Mouse (Mus musculus) erythroblast, embryonic 14.5 days (primary cell): Measurements from ENCODE around the gene Adam29. TPM values are rescaled to one million over a fixed set of nuclear protein-coding genes. Genes with fewer than 3 reads are reported as not detected.

Source experiments
- H3K27me3 ChIP-seq: 2 replicates; pipeline ENCODE4 v1.6.1; 2012; ENCODE audit warnings: inconsistent platforms; ENCODE audit not compliant: control insufficient read depth
- H3K36me3 ChIP-seq: 2 replicates; pipeline ENCODE4 v1.6.1; 2012; ENCODE audit warnings: mild to moderate bottlenecking, inconsistent platforms; ENCODE audit not compliant: control insufficient read depth
- H3K4me1 ChIP-seq: 2 replicates; pipeline ENCODE4 v1.6.1; 2012; ENCODE audit warnings: inconsistent platforms; ENCODE audit not compliant: control insufficient read depth
- H3K4me3 ChIP-seq: replicated peaks from 2 replicates; pipeline ENCODE3; 2012; ENCODE audit warnings: moderate library complexity, mild to moderate bottlenecking, inconsistent platforms
- H3K9me3 ChIP-seq: 2 replicates; pipeline ENCODE4 v1.6.1; 2012; ENCODE audit warnings: low read length, inconsistent platforms, mixed read lengths; ENCODE audit not compliant: control insufficient read depth
- GATA1 ChIP-seq: IDR thresholded peaks from 2 replicates; pipeline ENCODE4 v1.6.1; 2012; ENCODE audit warnings: low read length, inconsistent platforms, mixed read lengths
- TAL1 ChIP-seq: IDR thresholded peaks from 3 replicates; pipeline ENCODE4 v1.6.1; 2012; ENCODE audit warnings: low read length, inconsistent platforms, mixed read lengths
- polyA plus RNA-seq: library from polyadenylated mRNA; stranded (reverse); fragments of >175 nt; gene quantifications from 2 replicates; pipeline ENCODE4 v1.2.3, GENCODE M21; 2012

The Adam29 gene
- 0.01 TPM in 1 of 2 replicates, not detected in the other for polyA plus RNA-seq

- Histone ChIP-seq H3K36me3 (no peaks in the 10 kb centered on the region), H3K9me3 (no peaks in the 10 kb centered on the region), H3K27me3 (no peaks in the 10 kb centered on the region), H3K4me3 (no peak within 1 kb of the TSS), H3K4me1 (no peaks in the 10 kb centered on the region)
- TF ChIP-seq TAL1: no peak
- no peak for TF ChIP-seq GATA1
Measured at GRCm38 (mm10) chr8:55906848-55907247, at the start of gene Adam29. TSS of gene Adam29 (minus strand) at chr8:55906948.

- Histone ChIP-seq H3K4me3 (no peak overlapping the region), H3K27me3 (no peaks in the 10 kb centered on the region), H3K9me3 (no peaks in the 10 kb centered on the region), H3K4me1 (no peaks in the 10 kb centered on the region), H3K36me3 (no peaks in the 10 kb centered on the region)
- no peak for TF ChIP-seq TAL1
- no peak for TF ChIP-seq GATA1
Measured at GRCm38 (mm10) chr8:55940526-55940880, 33.8 kb upstream of the Adam29 start.

- Histone ChIP-seq H3K9me3 (no peaks in the 10 kb centered on the region), H3K4me3 (no peak within 1 kb of the TSS), H3K36me3 (no peaks in the 10 kb centered on the region), H3K27me3 (no peaks in the 10 kb centered on the region), H3K4me1 (no peaks in the 10 kb centered on the region)
- TF ChIP-seq TAL1 (no peak), GATA1 (no peak)
Measured at GRCm38 (mm10) chr8:55939870-55940525, 33.2 kb upstream of the Adam29 start, which contains the start of gene Glra3. TSS of gene Glra3 (plus strand) at chr8:55940460.

Other genes starting within 250 kb of the Adam29 start
- gene Glra3, start 33.5 kb upstream of the Adam29 start, polyA plus RNA-seq: 0.01 TPM in 1 of 2 replicates, not detected in the other